Mouse (Mus musculus): ENCODE data around the gene Robo2. TPM values are rescaled to one million over a fixed set of nuclear protein-coding genes. Genes with fewer than 3 reads are reported as not detected.

The Robo2 gene
- polyA plus RNA-seq, 1 experiment from 2014 or later = 32.4 TPM

MicroRNA genes within 50 kb of the gene (microRNA counts, 519-probe panel; counts per million panel counts)
- microRNA mmu-miR-691 = 3,497 counts per million, percentile 17 among the panel's probes with 10 or more counts

Small RNAs within 50 kb of the gene (microRNA-seq; reads per million reads assigned to microRNA genes)
- gene Gm24272 (ENCODE audit: borderline number of aligned reads) (not detected), gene Mir691 (ENCODE audit: borderline number of aligned reads) (not detected)

Data from liver, embryonic 11.5 days (tissue).